Mouse (Mus musculus) bone marrow macrophage, adult 2 months (primary cell): Measurements from ENCODE around the gene Ankrd27.

Experiments used
- CTCF ChIP-seq: IDR thresholded peaks from 2 replicates; pipeline ENCODE4 v1.5.1; 2012; ENCODE audit warnings: low read depth, mild to moderate bottlenecking, low read length, moderate library complexity
- POLR2A ChIP-seq: IDR thresholded peaks from 2 replicates; pipeline ENCODE4 v1.6.1; 2012; ENCODE audit warnings: mild to moderate bottlenecking, low read depth, low read length, borderline replicate concordance

GRCm38 (mm10) chr7:35649071-35649470, 63.0 kb downstream of the Ankrd27 start:
- TF ChIP-seq CTCF (no peak), POLR2A (no peak)
